Mouse (Mus musculus) adrenal gland, adult 8-10 months (tissue): Measurements from ENCODE around the gene Slc38a8. TPM values are rescaled to one million over a fixed set of nuclear protein-coding genes. Genes with fewer than 3 reads are reported as not detected.

Experiments used
- DNase-seq: peaks from one replicate; pipeline ENCODE4 v3.0.0; 2022
- total RNA-seq, 4 experiments: library from RNA; stranded (reverse); gene quantifications; 2 replicates each; pipeline ENCODE4 v1.2.4; 2022

Gene Slc38a8
- total RNA-seq, 4 experiments from 2014 or later = 0.13 to 0.17 TPM; not detected in 2

GRCm38 (mm10) chr8:119484145-119484896 lies 17.2 kb downstream of the Slc38a8 start:
- no peak for DNase-seq

GRCm38 (mm10) chr8:119478684-119479083 lies 22.8 kb downstream of the Slc38a8 start:
- no peak for DNase-seq

DNA sequence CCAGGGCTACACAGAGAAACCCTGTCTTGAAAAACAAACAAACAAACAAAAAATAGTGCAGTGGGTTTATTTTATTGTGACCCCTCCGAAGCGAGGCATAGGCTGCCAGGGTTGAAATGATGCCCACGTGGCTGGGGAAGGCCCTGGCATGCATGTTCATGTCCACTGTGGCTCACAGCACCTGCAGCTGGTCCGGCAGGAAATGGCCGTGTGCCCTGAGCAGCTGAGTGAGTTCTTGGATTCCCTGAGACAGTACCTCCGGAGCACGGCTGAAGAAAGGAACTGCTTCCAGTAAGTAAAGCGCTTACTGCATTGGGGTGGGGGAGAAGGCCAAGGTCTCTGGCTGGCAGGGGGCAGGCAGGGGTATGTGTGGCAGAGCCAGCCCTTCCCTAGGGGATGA lies 33.4 kb downstream of the Slc38a8 start:
- DNase-seq = no peak

DNA sequence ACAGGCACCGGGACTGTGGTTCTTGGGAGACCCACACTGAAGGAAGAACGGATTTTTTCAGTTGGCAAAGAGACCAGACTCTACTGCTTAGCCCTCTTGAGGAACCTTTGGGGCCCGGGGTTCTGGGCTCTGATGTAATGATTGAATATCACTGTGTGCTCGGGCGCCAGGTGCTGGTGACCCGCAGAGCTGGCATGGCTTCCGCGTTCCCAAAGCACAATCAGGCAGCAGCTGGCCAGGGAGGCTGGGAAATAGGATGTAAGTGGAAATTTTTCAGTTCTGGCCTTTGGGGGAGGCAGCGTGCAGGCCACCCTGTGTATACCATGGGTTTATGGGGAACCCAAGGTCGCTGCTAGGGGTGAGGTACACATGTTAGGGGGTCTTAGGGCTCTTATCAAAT lies 34.7 kb downstream of the Slc38a8 start:
- no peak for DNase-seq

DNA sequence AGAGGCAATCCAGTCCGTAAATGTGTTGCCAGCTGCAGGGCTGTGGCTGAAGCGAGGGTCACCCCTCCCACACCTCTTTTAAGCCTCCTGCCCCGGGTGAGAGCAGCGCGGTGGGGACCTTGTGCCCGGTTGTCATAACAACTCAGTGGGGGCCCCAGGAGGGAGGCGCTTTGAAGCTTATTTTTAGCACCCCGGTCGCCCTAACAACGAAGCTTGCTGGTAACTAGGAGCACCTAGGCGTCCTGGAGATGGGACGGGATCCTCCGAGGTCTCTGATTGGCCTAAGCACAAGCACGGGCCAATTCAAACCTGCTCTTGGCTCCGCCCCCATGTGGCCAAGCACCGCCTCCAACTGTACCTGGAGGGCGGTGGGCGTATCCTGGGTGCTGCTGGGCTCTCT lies 35.4 kb downstream of the Slc38a8 start:
- no peak for DNase-seq

GRCm38 (mm10) chr8:119463709-119464108 lies 37.8 kb downstream of the Slc38a8 start:
- no peak for DNase-seq

- no peak for DNase-seq
Observed at GRCm38 (mm10) chr8:119461356-119461755, 40.1 kb downstream of the Slc38a8 start.

DNA sequence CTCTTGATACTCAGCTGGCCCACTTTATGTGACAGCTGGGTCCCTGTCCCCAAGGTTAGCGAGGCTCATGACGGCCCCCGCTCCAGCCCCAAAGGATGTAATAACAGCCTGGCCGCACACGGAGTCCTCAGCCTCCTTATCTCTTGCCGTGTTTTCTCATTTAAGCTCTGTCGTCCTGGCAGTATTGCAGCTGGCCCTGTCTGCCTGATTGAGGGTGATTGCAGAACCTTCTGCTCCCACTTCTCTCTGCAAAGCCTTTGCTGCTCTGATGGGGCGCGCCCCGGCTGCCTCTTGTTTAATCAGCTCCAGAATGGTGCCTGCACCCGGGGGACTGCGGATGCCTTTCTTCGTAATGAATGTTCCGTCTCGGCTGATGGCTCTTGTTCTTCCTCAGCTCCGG lies 41.8 kb downstream of the Slc38a8 start:
- DNase-seq = no peak

DNA sequence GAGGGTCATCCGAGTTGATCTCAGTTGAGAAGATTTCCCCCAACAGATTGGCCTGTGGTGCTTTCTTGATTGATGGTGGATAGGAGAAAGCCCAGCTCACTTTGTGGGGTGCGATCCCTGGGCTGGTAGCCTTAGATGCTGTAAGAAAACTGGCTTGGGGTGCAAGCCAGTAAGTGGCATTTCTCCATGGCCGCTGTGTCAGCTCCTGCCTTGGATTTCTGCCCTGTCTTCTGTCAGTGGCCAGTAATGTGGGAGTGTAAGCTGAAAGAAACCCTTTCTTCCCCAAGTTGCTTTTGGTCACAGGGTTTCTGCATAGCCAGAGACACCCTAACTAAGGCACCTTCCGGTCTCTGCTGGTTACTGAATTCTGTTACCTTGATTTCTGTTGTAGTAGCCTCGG lies 45.5 kb downstream of the Slc38a8 start:
- no peak for DNase-seq

GRCm38 (mm10) chr8:119452919-119453318 lies 48.6 kb downstream of the Slc38a8 start:
- DNase-seq = no peak

- no peak for DNase-seq
Observed at GRCm38 (mm10) chr8:119451131-119451530, 50.4 kb downstream of the Slc38a8 start.

DNA sequence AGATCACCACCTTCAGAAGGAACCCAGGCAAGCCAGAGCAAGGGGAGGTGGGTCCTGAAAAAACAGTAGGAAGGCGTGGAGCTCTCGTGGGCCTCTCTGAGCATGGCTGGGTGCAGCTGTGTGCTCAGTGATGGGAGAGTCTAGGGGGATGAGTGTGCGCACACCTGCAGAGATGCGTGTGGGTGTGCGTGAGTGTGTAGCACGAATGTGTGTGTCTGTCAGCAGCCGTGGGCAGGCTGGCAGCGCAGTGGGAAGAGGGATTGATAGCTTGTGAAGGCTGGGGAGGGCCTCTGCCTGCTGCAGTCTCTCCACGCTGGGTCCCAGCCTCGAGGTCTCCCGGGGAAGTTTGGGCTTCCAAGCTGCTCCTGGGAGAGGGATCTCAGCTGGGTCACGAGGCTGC lies 51.9 kb downstream of the Slc38a8 start:
- DNase-seq = no peak

DNA sequence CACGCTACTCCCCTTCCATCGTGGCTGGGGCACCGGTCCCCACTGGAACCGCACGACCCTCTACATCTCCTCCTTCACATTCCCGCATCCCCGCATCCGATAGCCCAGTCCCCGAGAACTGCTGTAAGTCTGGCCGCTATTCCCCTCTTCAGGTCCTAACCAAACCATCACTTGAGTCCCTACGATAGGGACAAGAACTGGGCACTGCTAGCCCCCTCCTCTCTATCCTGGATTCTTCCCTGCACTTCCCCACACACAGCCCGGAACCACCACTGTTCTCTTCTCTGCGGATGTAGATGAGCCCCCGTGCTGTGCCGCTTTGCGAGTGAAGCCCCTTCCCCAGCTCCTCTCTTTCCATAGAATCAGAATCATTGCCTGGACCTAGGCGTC lies 53.7 kb downstream of the Slc38a8 start:
- DNase-seq = no peak

DNA sequence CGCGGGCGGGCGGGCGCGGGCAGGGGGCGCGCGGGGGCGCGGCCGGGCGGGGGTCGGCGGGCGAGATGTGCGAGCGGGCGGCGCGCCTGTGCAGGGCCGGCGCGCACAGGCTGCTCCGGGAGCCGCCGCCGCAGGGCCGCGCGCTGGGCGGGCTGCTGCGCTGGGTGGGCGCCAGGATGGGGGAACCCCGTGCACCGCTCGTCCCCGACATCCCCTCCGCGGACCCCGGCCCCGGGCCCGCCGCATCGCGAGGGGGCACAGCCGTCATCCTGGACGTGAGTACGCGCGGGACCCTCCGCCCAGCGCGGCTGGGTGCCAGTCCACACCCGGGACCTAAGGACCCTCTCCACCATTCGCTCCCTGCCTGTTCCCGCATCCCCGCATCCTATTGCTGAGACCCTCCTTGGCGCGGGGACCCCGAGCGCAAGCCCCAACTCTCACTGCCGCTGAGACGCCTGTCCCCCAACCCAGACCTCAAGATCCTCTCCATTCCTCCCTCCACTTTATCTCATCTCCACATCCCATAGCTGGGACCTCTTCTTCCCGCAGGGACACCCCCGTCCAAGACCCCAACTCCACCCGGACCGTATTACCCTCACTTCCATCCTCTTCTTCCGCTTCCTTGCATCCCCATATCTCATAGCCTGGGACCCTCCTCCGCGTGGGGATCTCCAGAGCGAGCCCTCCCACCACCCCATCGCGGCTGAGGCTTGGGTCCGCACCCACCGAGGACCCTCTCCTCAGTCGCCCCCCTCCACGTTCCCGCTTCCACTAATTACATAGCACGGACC lies 54.3 kb downstream of the Slc38a8 start:
- DNase-seq = no peak

DNA sequence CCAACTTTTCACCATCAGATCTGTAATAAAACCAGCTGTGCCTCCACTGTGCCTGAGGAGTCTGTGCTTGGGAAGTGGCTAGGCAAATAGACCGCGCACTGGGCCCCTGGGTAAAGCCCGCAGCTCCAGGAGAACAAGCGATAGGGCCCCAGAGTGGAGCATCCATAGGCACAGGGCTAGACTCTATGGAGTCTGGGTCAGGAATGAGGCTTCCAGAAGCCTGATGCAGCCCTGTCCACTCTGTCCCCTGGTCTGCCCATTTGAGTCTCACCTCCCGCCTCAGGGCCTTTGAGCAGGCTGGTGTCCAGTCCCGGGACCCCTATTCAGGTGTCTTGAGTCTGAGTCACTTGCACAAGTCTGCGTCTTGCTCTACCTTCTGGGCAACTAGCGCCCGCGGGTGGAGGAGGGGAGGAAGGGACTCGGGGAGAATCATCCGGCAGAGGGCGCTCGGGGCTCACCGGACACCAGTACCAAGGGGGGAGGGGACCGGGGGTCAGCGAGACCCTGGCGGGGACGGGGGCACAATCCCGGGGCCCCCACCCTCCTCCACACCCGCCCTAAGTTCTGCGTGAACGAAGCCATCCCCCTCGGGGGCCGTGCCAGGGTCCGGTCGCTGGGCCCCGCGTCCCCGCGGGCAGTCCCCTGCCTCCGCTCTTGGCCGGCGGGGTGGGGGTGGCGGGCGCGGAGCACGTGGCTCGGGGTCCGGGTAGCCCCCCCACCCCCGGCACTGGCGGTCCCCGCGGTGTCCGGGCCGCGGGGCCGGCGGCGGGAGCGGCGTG lies 55.1 kb downstream of the Slc38a8 start, which contains the start of gene Necab2:
TSS of gene Necab2 (plus strand) at position 509 of the 779 bp plus-strand sequence.
- peak; percentile 78 for DNase-seq

- DNase-seq = no peak
Observed at GRCm38 (mm10) chr8:119442970-119443369, 58.5 kb downstream of the Slc38a8 start.

GRCm38 (mm10) chr8:119442013-119442412 lies 59.5 kb downstream of the Slc38a8 start:
- DNase-seq = no peak

- no peak for DNase-seq
Observed at GRCm38 (mm10) chr8:119440952-119441270, 60.6 kb downstream of the Slc38a8 start.

DNA sequence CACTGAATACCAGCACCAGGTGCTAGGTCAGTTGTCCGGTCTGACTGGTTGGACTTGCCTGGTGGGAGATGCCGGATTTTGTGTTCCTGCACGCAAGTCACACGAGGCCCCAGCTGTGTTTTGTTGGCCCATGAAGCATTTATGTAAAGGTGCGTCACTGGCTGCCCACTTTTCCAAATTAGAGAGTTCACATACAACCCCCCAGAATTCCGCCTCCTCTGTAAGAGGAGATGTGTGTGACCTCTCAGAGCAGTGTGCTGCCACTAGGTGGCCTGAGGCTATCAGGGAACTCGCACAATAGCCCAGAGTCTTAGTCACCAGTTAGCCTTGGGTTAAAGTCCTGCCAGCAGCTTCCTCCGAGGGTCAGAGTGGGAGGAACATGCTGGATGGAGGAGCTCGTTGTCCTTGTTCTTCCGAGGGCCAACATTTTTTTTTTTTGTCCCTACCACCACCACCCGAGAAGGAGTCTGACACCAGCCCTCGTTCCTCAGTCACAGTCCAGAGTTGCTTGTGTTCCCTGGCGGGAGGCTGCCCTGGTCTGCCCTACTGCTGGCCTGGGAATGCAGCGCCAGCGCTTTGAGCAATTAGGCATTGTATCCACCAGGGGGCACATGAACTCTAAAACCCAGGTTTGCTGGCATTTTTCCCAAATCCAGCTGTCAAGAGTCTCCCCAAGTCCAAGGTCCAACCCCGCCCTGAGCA lies 61.1 kb downstream of the Slc38a8 start:
- peak; percentile 86 for DNase-seq

- no peak for DNase-seq
Observed at GRCm38 (mm10) chr8:119439893-119440249, 61.6 kb downstream of the Slc38a8 start.

DNA sequence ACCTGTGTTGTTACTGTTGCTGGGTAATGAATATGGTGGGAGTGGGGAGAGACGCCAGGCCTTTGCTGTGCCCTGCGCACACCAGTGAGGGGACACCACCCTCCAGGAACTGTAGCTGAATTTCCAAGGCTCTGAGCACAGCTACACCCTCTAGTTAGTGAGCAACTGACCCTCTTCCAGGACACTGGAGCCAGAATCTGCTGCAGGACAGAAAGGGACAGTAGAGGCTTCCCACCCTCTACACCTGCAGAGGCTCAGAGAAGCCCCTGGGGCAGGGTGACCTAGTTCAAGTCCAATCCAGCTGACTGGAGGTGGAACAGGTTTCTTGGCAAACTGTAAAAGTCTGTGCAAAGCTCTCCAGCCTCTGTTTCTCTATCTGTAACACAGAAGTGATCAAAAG lies 62.1 kb downstream of the Slc38a8 start:
- no peak for DNase-seq

- no peak for DNase-seq
Observed at GRCm38 (mm10) chr8:119438876-119439275, 62.6 kb downstream of the Slc38a8 start.

- DNase-seq = no peak
Observed at GRCm38 (mm10) chr8:119437506-119437905, 64.0 kb downstream of the Slc38a8 start.
